Mouse (Mus musculus) hindbrain, embryonic 11.5 days (tissue): ENCODE measurements around the gene Arhgap15. TPM values are rescaled to one million over a fixed set of nuclear protein-coding genes. Genes with fewer than 3 reads are reported as not detected.

Experiments used
- ATAC-seq: fragments of 200-750 bp; cut with Nextera tagmentation; 2 replicates; pipeline ENCODE4 v1.8.0; 2017; ENCODE audit warnings: mild to moderate bottlenecking, moderate TSS enrichment, moderate library complexity; ENCODE audit not compliant: low FRiP score
- DNase-seq: peaks from one replicate; pipeline ENCODE4 v3.0.0-alpha.2; 2015; ENCODE audit warnings: low spot score
- H3K27ac ChIP-seq: fragments of 300-500 bp; sonication (generic); 2 replicates; pipeline ENCODE4 v1.5.1; 2014; ENCODE audit warnings: mild to moderate bottlenecking, low read depth, low read length
- H3K27me3 ChIP-seq: fragments of 300-500 bp; sonication (generic); 2 replicates; pipeline ENCODE4 v1.6.1; 2014; ENCODE audit warnings: mild to moderate bottlenecking, low read length, moderate library complexity, mixed read lengths; ENCODE audit not compliant: control insufficient read depth, insufficient read depth
- H3K36me3 ChIP-seq: fragments of 300-500 bp; sonication (generic); 2 replicates; pipeline ENCODE4 v1.6.1; 2014; ENCODE audit warnings: mild to moderate bottlenecking, low read length, moderate library complexity, mixed read lengths; ENCODE audit not compliant: control insufficient read depth, insufficient read depth
- H3K4me1 ChIP-seq: fragments of 300-500 bp; sonication (generic); replicated peaks from 2 replicates; pipeline ENCODE4 v1.6.1; 2014; ENCODE audit warnings: low read length, mixed read lengths; ENCODE audit not compliant: control insufficient read depth, insufficient read depth
- H3K4me2 ChIP-seq: fragments of 300-500 bp; sonication (generic); replicated peaks from 2 replicates; pipeline ENCODE4 v1.6.1; 2014; ENCODE audit warnings: mild to moderate bottlenecking, low read depth, low read length
- H3K4me3 ChIP-seq: fragments of 300-500 bp; sonication (generic); 2 replicates; pipeline ENCODE4 v1.5.1; 2014; ENCODE audit warnings: low read depth, low read length
- H3K9ac ChIP-seq: fragments of 300-500 bp; sonication (generic); 2 replicates; pipeline ENCODE4 v1.6.1; 2014; ENCODE audit warnings: low read depth, low read length
- H3K9me3 ChIP-seq: fragments of 300-500 bp; sonication (generic); 2 replicates; pipeline ENCODE4 v1.6.1; 2016; ENCODE audit warnings: low read length; ENCODE audit not compliant: control insufficient read depth
- WGBS: fragments of 180-500 bp; shearing (Covaris S2); extraction: QIAGEN DNeasy Blood & Tissue Kit; methylation state at CpG from one replicate; pipeline ENCODE4 v1.1.7; 2014; 5-methylcytosine and 5-hydroxymethylcytosine counted together
- polyA plus RNA-seq: library from polyadenylated mRNA; unstranded; fragments of >200 nt; fragmentation: Nextera tagmentation; extraction: Ambion mirVana; gene quantifications from 2 replicates; pipeline ENCODE4 v1.2.1, GENCODE M21; 2014

Arhgap15 gene
- polyA plus RNA-seq, 1 experiment from 2014 or later = 1.6 TPM

- no peaks in the 10 kb centered on the region for H3K9me3 ChIP-seq
- no peak overlapping the region for H3K4me2 ChIP-seq
- no peak overlapping the region for H3K9ac ChIP-seq
- no peak overlapping the region for H3K4me3 ChIP-seq
- H3K27ac ChIP-seq = no peak overlapping the region
- H3K4me1 ChIP-seq = no peaks in the 10 kb centered on the region
- 78% methylated on average over 1 of the region's 1 CpGs for WGBS
- no peak for ATAC-seq
- DNase-seq = no peak
- no peaks in the 10 kb centered on the region for H3K36me3 ChIP-seq
- no peaks in the 10 kb centered on the region for H3K27me3 ChIP-seq
Measured at GRCm38 (mm10) chr2:43764456-43764855, 15.8 kb downstream of the Arhgap15 start.

- DNase-seq (no peak), ATAC-seq (no peak)
- Histone ChIP-seq H3K27ac (no peak overlapping the region), H3K4me2 (no peak overlapping the region), H3K9me3 (no peaks in the 10 kb centered on the region), H3K36me3 (no peaks in the 10 kb centered on the region), H3K4me1 (no peaks in the 10 kb centered on the region), H3K27me3 (no peaks in the 10 kb centered on the region), H3K4me3 (no peak overlapping the region), H3K9ac (no peak overlapping the region)
- 90% methylated on average over 3 of the region's 3 CpGs for WGBS
Measured at GRCm38 (mm10) chr2:43766200-43766599, 17.6 kb downstream of the Arhgap15 start.

- H3K27ac ChIP-seq = no peak overlapping the region
- H3K36me3 ChIP-seq = no peaks in the 10 kb centered on the region
- WGBS = 91% methylated on average over 2 of the region's 2 CpGs
- no peak overlapping the region for H3K4me3 ChIP-seq
- DNase-seq = no peak
- no peaks in the 10 kb centered on the region for H3K4me1 ChIP-seq
- no peaks in the 10 kb centered on the region for H3K9me3 ChIP-seq
- ATAC-seq = no peak
- H3K27me3 ChIP-seq = no peaks in the 10 kb centered on the region
- H3K4me2 ChIP-seq = no peak overlapping the region
- H3K9ac ChIP-seq = no peak overlapping the region
Measured at GRCm38 (mm10) chr2:43769850-43770570, 21.4 kb downstream of the Arhgap15 start.

- Histone ChIP-seq H3K9ac (no peak overlapping the region), H3K4me3 (no peak overlapping the region), H3K4me2 (no peak overlapping the region), H3K27ac (no peak overlapping the region), H3K36me3 (no peaks in the 10 kb centered on the region), H3K4me1 (no peaks in the 10 kb centered on the region), H3K27me3 (no peaks in the 10 kb centered on the region), H3K9me3 (no peaks in the 10 kb centered on the region)
- no peak for ATAC-seq
- 90% methylated on average over 5 of the region's 5 CpGs for WGBS
- no peak for DNase-seq
Measured at GRCm38 (mm10) chr2:43772640-43773039, 24.0 kb downstream of the Arhgap15 start.

- H3K4me1 ChIP-seq = no peaks in the 10 kb centered on the region
- DNase-seq = no peak
- no peak overlapping the region for H3K27ac ChIP-seq
- H3K27me3 ChIP-seq = no peaks in the 10 kb centered on the region
- no peak overlapping the region for H3K4me3 ChIP-seq
- ATAC-seq = no peak
- 85% methylated on average over 3 of the region's 3 CpGs for WGBS
- H3K9ac ChIP-seq = no peak overlapping the region
- no peak overlapping the region for H3K4me2 ChIP-seq
- H3K36me3 ChIP-seq = no peaks in the 10 kb centered on the region
- no peaks in the 10 kb centered on the region for H3K9me3 ChIP-seq
Measured at GRCm38 (mm10) chr2:43782157-43782556, 33.5 kb downstream of the Arhgap15 start.

- Histone ChIP-seq H3K4me2 (no peak overlapping the region), H3K27me3 (no peaks in the 10 kb centered on the region), H3K4me3 (no peak overlapping the region), H3K9me3 (no peaks in the 10 kb centered on the region), H3K9ac (no peak overlapping the region), H3K27ac (no peak overlapping the region), H3K4me1 (no peaks in the 10 kb centered on the region), H3K36me3 (no peaks in the 10 kb centered on the region)
- 79% methylated on average over 7 of the region's 7 CpGs for WGBS
- DNase-seq (no peak), ATAC-seq (no peak)
Measured at GRCm38 (mm10) chr2:43783759-43784735, 35.4 kb downstream of the Arhgap15 start.

GRCm38 (mm10) chr2:43786101-43786500 is 37.5 kb downstream of the Arhgap15 start:
- ATAC-seq = peak; percentile 28; the same call in 1 of the 2 replicates
- WGBS = 28% methylated on average over 3 of the region's 3 CpGs
- Histone ChIP-seq H3K9ac (no peak overlapping the region), H3K4me3 (no peak overlapping the region), H3K27ac (no peak overlapping the region), H3K27me3 (no peaks in the 10 kb centered on the region), H3K36me3 (no peaks in the 10 kb centered on the region), H3K4me1 (no peaks in the 10 kb centered on the region), H3K9me3 (no peaks in the 10 kb centered on the region), H3K4me2 (no peak overlapping the region)
- DNase-seq = no peak

- DNase-seq (peak; percentile 40), ATAC-seq (peak; percentile 79)
Measured at GRCm38 (mm10) chr2:43787141-43787540, 38.5 kb downstream of the Arhgap15 start.

More at GRCm38 (mm10) chr2:43787141-43787540, 38.5 kb downstream of the Arhgap15 start:
- no peaks in the 10 kb centered on the region for H3K36me3 ChIP-seq
- no peaks in the 10 kb centered on the region for H3K9me3 ChIP-seq
- no peaks in the 10 kb centered on the region for H3K4me1 ChIP-seq
- H3K27ac ChIP-seq = no peak overlapping the region
- no peak overlapping the region for H3K9ac ChIP-seq
- no peak overlapping the region for H3K4me2 ChIP-seq
- 55% methylated on average over 12 of the region's 12 CpGs for WGBS
- no peak overlapping the region for H3K4me3 ChIP-seq
- H3K27me3 ChIP-seq = no peaks in the 10 kb centered on the region
